ENCODE assay signal across 12 mouse cellular contexts in the genomic region with DNA sequence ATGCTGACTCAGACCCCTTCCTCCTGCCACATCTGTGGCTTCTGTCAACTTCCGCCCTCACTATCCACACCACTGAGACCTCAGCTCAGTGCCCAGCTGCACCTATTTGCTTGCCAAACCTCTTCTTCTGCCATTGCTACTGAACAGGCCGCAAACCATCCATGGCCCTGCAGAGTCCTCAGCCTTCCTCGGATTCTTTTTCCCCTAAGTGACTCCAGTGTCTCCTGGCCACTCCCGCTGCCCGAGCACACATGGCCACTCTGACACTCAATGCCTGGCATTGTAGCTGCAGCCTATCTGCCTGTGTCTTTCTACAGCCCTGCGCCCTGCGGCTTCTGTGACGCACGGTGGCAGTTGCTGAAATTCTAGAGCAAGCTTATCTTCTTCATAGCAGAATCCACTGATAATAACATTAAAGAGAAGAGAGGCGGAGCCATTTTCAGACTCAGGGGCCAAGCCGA.
DNase-seq lines count a peak whose midpoint lies in the region; ATAC-seq and TF ChIP-seq lines count a peak whose summit lies in the region.
"Had no signal": no experiment of that assay in that cellular context is flagged by ENCODE, and none has a peak within 500 bp of the region (broad histone marks: within the 10 kb centered on the region; RNA-seq: fewer than 3 reads in every experiment).

No protein-coding gene starts in this region.

- TF ChIP-seq CTCF in lung, adult 2 months (IDR thresholded peaks at IDR 0.05; ENCODE audit: insufficient read depth, low read length), result no peak
- no peak for TF ChIP-seq CTCF in left cerebral cortex, adult 2 months (IDR thresholded peaks at IDR 0.05)

- no peaks in the 10 kb centered on the region for H3K27me3 ChIP-seq in lung, embryonic 15.5 days
- H3K27me3 ChIP-seq: neural tube, embryonic 12.5 days had no signal

- H3K4me1 ChIP-seq in lung, embryonic 15.5 days, result peaks cover 54% of the 10 kb centered on the region
- H3K4me1 ChIP-seq in lung, adult 2 months (ENCODE audit: control insufficient read depth, insufficient read depth, low read length), result peaks cover 32% of the 10 kb centered on the region

- TF ChIP-seq POLR2A in lung, adult 2 months (IDR thresholded peaks at IDR 0.05; ENCODE audit: borderline replicate concordance, extremely low read depth, low read depth, low read length), result no peak

- DNase-seq in lung, adult 2 months, result no peak
- peak; percentile 61 for DNase-seq in heart, postnatal 4 days
- no peak for DNase-seq in ovary, postnatal 14 days (ENCODE audit: low spot score)
- no peak for DNase-seq in thymus, postnatal 36 days
- DNase-seq in left cerebral cortex, adult 2 months (ENCODE audit: extremely low spot score in 1 of 2, low spot score in 2 of 2), result no peak
- DNase-seq: forebrain, postnatal 0 days had no signal

- WGBS in lung, embryonic 15.5 days, result 38% methylated on average over 11 of the region's 11 CpGs
- WGBS in lung, adult 2 months, result 61% methylated on average over 11 of the region's 11 CpGs

- no peak overlapping the region for H3K4me2 ChIP-seq in lung, embryonic 15.5 days
- H3K4me2 ChIP-seq: midbrain, embryonic 11.5 days; neural tube, embryonic 12.5 days had no signal

- H3K9me3 ChIP-seq in lung, embryonic 15.5 days, result no peaks in the 10 kb centered on the region
- H3K9me3 ChIP-seq: G1E; neural tube, embryonic 12.5 days had no signal

- peak overlapping the region; percentile 97 for H3K27ac ChIP-seq in lung, embryonic 15.5 days
- no peak overlapping the region for H3K27ac ChIP-seq in left cerebral cortex, adult 2 months
- H3K27ac ChIP-seq: neural tube, embryonic 12.5 days had no signal

- no peak overlapping the region for H3K9ac ChIP-seq in lung, embryonic 15.5 days
- H3K9ac ChIP-seq: forebrain, postnatal 0 days; neural tube, embryonic 12.5 days had no signal

- no peak overlapping the region for H3K4me3 ChIP-seq in lung, embryonic 15.5 days
- H3K4me3 ChIP-seq in lung, adult 2 months (replicated peaks; ENCODE audit: extremely low read depth, low read depth, low read length), result no peak overlapping the region
- H3K4me3 ChIP-seq in left cerebral cortex, adult 2 months, result no peak overlapping the region
- H3K4me3 ChIP-seq: neural tube, embryonic 12.5 days had no signal

- intact Hi-C loops in left cerebral cortex, adult 2 months (cut with DNase I), result no loop called here

- ATAC-seq in lung, embryonic 15.5 days (ENCODE audit: borderline replicate concordance, extremely low read depth, low FRiP score, low TSS enrichment), result no peak
- ATAC-seq in common myeloid progenitor, adult 5-6 weeks (replicated peaks; ENCODE audit: low read depth, poor library complexity, severe bottlenecking), result peak; percentile 70
- ATAC-seq in megakaryocyte-erythroid progenitor cell, adult 5-6 weeks (replicated peaks; ENCODE audit: low FRiP score, low TSS enrichment, poor library complexity, severe bottlenecking), result peak; percentile 88
- ATAC-seq: forebrain, postnatal 0 days had no signal

- H3K36me3 ChIP-seq in lung, embryonic 15.5 days, result no peaks in the 10 kb centered on the region
- H3K36me3 ChIP-seq: G1E; neural tube, embryonic 12.5 days had no signal
